Mouse (Mus musculus) CH12.LX (cell line): ENCODE measurements around the gene Gm17455. TPM values are rescaled to one million over a fixed set of nuclear protein-coding genes. Genes with fewer than 3 reads are reported as not detected.

ENCODE experiments used
- DNase-seq: peaks from one replicate; pipeline ENCODE4 v3.0.0-alpha.2; 2013; ENCODE audit errors: extremely low read depth
- H3K27ac ChIP-seq: 2 replicates; pipeline ENCODE4 v1.5.1; 2012; ENCODE audit warnings: low read depth, mild to moderate bottlenecking, control low read depth, moderate library complexity; ENCODE audit not compliant: insufficient read depth
- H3K27me3 ChIP-seq: replicated peaks from 2 replicates; pipeline ENCODE3; 2012; ENCODE audit warnings: inconsistent platforms
- H3K36me3 ChIP-seq, 2 experiments: replicated peaks in 1 of 2; 2 replicates each; pipeline versions ENCODE3 to v1.6.1; 2012; ENCODE audit warnings: inconsistent platforms in 1 of 2, low read length in 1 of 2, mild to moderate bottlenecking in 1 of 2, mixed read lengths in 1 of 2, moderate library complexity in 1 of 2; ENCODE audit not compliant: control insufficient read depth in 1 of 2, insufficient read depth in 1 of 2
- H3K4me1 ChIP-seq, 2 experiments: 2 replicates each; pipeline ENCODE4 v1.6.1; 2012; ENCODE audit warnings: inconsistent platforms in 1 of 2, moderate library complexity in 1 of 2; ENCODE audit not compliant: insufficient read depth in 2 of 2, control insufficient read depth in 1 of 2
- H3K4me2 ChIP-seq: 2 replicates; pipeline ENCODE4 v1.6.1; 2012; ENCODE audit warnings: low read depth, mild to moderate bottlenecking, control low read depth; ENCODE audit not compliant: poor library complexity, insufficient read depth, severe bottlenecking
- H3K4me3 ChIP-seq, 3 experiments: fragments of 150-350 bp in 1 of 3; sonication (generic) in 1 of 3; replicated peaks in 1 of 3; 2 replicates each; pipeline versions ENCODE3 to v1.5.1; 2011 to 2012; ENCODE audit warnings: low read depth in 2 of 3, low read length in 2 of 3, mild to moderate bottlenecking in 2 of 3, moderate library complexity in 2 of 3, control low read depth in 1 of 3, improper control_type of control experiment in 1 of 3, inconsistent platforms in 1 of 3, mixed read lengths in 1 of 3; ENCODE audit not compliant: poor library complexity in 1 of 3
- H3K79me2 ChIP-seq: replicated peaks from 2 replicates; pipeline ENCODE4 v1.6.1; 2012; ENCODE audit warnings: mild to moderate bottlenecking, moderate library complexity; ENCODE audit not compliant: control insufficient read depth, poor library complexity, insufficient read depth, severe bottlenecking; ENCODE audit errors: extremely low read depth
- H3K9ac ChIP-seq: 2 replicates; pipeline ENCODE4 v1.6.1; 2012; ENCODE audit warnings: low read depth, mild to moderate bottlenecking, control low read depth, moderate library complexity; ENCODE audit not compliant: insufficient read depth
- H3K9me3 ChIP-seq: replicated peaks from 2 replicates; pipeline ENCODE3; 2012; ENCODE audit warnings: low read length, inconsistent platforms, mixed read lengths
- BHLHE40 ChIP-seq: IDR thresholded peaks from 2 replicates; pipeline ENCODE4 v1.6.1; 2011; ENCODE audit warnings: mild to moderate bottlenecking, low read depth, low read length, improper control_type of control experiment
- CTCF ChIP-seq, 2 experiments: IDR thresholded peaks in 1 of 2; conservative IDR thresholded peaks in 1 of 2; 2 replicates each; pipeline ENCODE4 v1.5.1; 2011 to 2012; ENCODE audit warnings: low read depth in 2 of 2, low read length in 2 of 2, improper control_type of control experiment in 1 of 2, inconsistent platforms in 1 of 2, mild to moderate bottlenecking in 1 of 2, moderate library complexity in 1 of 2
- ELF1 ChIP-seq: IDR thresholded peaks from 2 replicates; pipeline ENCODE4 v1.6.1; 2014; ENCODE audit warnings: low read depth, mild to moderate bottlenecking, inconsistent platforms, low read length, improper control_type of control experiment
- EP300 ChIP-seq: IDR thresholded peaks from 2 replicates; pipeline ENCODE4 v1.6.1; 2011; ENCODE audit warnings: low read length, improper control_type of control experiment
- ETS1 ChIP-seq: conservative IDR thresholded peaks from 2 replicates; pipeline ENCODE4 v1.6.1; 2012; ENCODE audit warnings: low read depth, mild to moderate bottlenecking, inconsistent platforms, low read length, improper control_type of control experiment, moderate library complexity
- GABPA ChIP-seq: IDR thresholded peaks from 2 replicates; pipeline ENCODE4 v1.6.1; 2012; ENCODE audit warnings: low read depth, low read length, improper control_type of control experiment, inconsistent platforms; ENCODE audit not compliant: insufficient replicate concordance
- IRF4 ChIP-seq: IDR thresholded peaks from 2 replicates; pipeline ENCODE4 v1.6.1; 2014; ENCODE audit warnings: low read depth, mild to moderate bottlenecking, inconsistent platforms, low read length, improper control_type of control experiment
- JUN ChIP-seq: IDR thresholded peaks from 2 replicates; pipeline ENCODE4 v1.6.1; 2011; ENCODE audit warnings: low read depth, mild to moderate bottlenecking, low read length, improper control_type of control experiment, moderate library complexity; ENCODE audit not compliant: insufficient read depth
- MEF2A ChIP-seq: IDR thresholded peaks from 2 replicates; pipeline ENCODE4 v1.6.1; 2014; ENCODE audit warnings: low read depth, mild to moderate bottlenecking, inconsistent platforms, low read length, improper control_type of control experiment, borderline replicate concordance
- MXI1 ChIP-seq: IDR thresholded peaks from 2 replicates; pipeline ENCODE4 v1.6.1; 2011; ENCODE audit warnings: mild to moderate bottlenecking, low read depth, low read length, improper control_type of control experiment
- PAX5 ChIP-seq: IDR thresholded peaks from 2 replicates; pipeline ENCODE4 v1.6.1; 2012; ENCODE audit warnings: low read length, inconsistent platforms, mixed read lengths
- POLR2AphosphoS2 ChIP-seq: IDR thresholded peaks from 2 replicates; pipeline ENCODE4 v1.6.1; 2011; ENCODE audit warnings: low read depth, low read length, improper control_type of control experiment
- SIN3A ChIP-seq: IDR thresholded peaks from 2 replicates; pipeline ENCODE4 v1.6.1; 2012; ENCODE audit warnings: low read length, improper control_type of control experiment, inconsistent platforms
- USF2 ChIP-seq: conservative IDR thresholded peaks from 2 replicates; pipeline ENCODE4 v1.6.1; 2011; ENCODE audit warnings: low read depth, low read length, improper control_type of control experiment
- ZC3H11A ChIP-seq: IDR thresholded peaks from 2 replicates; pipeline ENCODE4 v1.6.1; 2012; ENCODE audit warnings: low read depth, mild to moderate bottlenecking, inconsistent platforms, low read length, improper control_type of control experiment
- ZNF384 ChIP-seq: IDR thresholded peaks from 2 replicates; pipeline ENCODE4 v1.6.1; 2012; ENCODE audit warnings: low read depth, low read length, improper control_type of control experiment, inconsistent platforms
- dilution Hi-C: fragments of 300-500 bp; cut with MboI; formaldehyde crosslinking; loops from 2 replicates; pipeline ENCODE4 v1.14.3; 2020; ENCODE audit warnings: low sequenced_read_pairs; ENCODE audit not compliant: extremely low pct_unique_long_range_greater_than_20kb, extremely low pct_ligation_motif_present
- in situ Hi-C: fragments of 300-500 bp; cut with MboI; formaldehyde crosslinking; loops from 3 replicates; pipeline ENCODE4 v1.14.3; 2019; ENCODE audit warnings: low sequenced_read_pairs, low pct_ligation_motif_present, low pct_unique_long_range_greater_than_20kb, mixed read lengths
- polyA plus RNA-seq: library from polyadenylated mRNA; unstranded; fragments of >175 nt; gene quantifications from 2 replicates; pipeline ENCODE4 v1.2.1, GENCODE M21; 2012; ENCODE audit warnings: low read depth; ENCODE audit not compliant: insufficient read length
- total RNA-seq, 2 experiments: library from RNA; depleted of rRNA; stranded (reverse); fragments of 300-350 nt in 1 of 2; fragments of >200 nt in 1 of 2; gene quantifications; 2 replicates each; pipeline ENCODE4 v1.2.3; 2012 to 2014

The Gm17455 gene
- total and polyA plus RNA-seq, 3 experiments = not detected

DNA sequence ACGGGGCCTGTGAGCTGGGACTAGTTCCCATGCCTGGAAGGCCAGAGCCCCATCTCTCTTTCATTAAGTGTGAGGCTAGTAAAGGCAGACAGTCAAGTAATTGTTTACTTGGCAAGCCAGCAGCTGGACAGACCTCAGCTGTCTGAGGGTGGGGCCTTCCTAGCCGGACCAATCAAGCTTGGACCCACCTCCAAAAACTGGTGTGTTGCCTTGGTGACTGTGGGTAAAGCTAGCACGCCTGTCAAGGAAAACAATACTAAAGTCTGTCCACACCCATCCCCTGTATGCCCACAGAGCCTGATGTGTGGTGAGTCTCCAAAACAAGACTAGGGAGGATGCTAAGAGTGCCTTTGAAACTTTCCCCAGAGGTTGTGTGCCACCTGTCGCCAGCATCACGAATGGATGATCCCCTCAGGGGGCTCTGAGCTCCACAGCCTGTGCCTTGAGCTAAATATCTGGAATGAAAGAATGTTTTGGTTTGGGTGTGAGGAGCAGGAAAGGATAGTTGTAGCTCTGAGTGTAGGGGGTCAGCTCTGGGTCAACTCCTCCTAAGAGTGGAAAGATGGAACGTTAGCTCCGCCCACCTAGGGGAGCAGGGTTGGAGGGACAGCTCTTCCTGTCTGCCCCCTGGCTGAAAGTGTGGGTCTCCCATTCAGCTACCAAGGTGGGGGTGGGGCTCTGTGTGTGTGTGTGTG, 47.6 kb upstream of the Gm17455 start:
- dilution Hi-C loops (no loop called here), in situ Hi-C loops (loop anchor here (5.0 kb wide), 1 partner anchor 40 kb away; no protein-coding TSS in a partner anchor)
- Histone ChIP-seq H3K27ac (0 out of 2 replicates have a peak overlapping the region, but pooled peaks have one; percentile 19), H3K4me2 (peak overlapping the region; percentile 85; the same call in 1 of the 2 replicates), H3K9ac (no peak overlapping the region), H3K27me3 (peaks cover 14% of the 10 kb centered on the region), H3K4me3 (no peak overlapping the region), H3K9me3 (no peaks in the 10 kb centered on the region), H3K4me1 (peaks cover 27 to 48% of the 10 kb centered on the region in 2 experiments), H3K36me3 (no peaks in the 10 kb centered on the region), H3K79me2 (no peaks in the 10 kb centered on the region)
- TF ChIP-seq ETS1 = no peak
- peak; percentile 88 for TF ChIP-seq SIN3A
- no peak for TF ChIP-seq BHLHE40
- peak; percentile 77 for TF ChIP-seq MXI1
- DNase-seq = peak; percentile 60

DNA sequence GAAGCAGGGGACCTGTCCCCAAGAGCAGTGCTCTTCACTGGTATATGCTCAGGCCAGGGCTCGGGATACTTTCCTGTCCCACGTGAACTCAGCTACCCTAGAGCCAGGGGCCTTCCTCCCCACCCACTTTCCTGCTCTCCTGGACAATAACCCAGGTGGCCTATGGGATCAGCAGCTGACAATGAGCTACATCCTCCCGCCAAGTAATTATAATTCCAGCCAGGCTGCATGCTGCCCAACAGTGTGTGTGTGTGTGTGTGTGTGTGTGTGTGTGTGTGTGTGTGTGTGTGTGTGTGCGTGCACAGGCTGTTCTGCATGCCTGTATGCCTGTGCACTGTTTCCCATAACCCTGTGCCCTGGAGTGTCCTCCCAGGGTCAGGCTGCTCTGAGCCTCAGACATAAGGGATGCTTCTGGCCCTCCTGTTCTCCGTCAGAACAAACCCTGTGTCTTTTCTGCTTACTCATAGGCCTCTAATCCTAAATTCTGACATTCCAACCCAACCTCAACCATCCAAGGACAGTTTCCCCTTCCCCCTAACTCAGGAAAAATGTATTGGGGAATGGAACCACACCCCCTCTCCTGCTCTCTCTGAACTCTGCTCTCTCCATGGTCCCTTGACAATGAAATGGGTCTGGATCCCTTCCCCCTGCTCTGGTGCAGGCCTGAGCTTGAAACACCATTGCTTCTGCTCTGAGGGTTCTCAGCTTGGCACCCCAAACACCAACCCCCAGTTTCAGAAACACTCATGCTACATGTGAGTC, 46.1 kb upstream of the Gm17455 start:
- TF ChIP-seq IRF4 (no peak), ZNF384 (no peak), PAX5 (no peak), USF2 (no peak), JUN (no peak), CTCF (conservative IDR thresholded peaks at IDR 0.05 in 1 of 2, IDR thresholded peaks at IDR 0.05 in 1 of 2; ENCODE audit: low read depth in 2 of 2, low read length in 2 of 2) (no peak), EP300 (no peak), MEF2A (no peak), ELF1 (no peak), POLR2AphosphoS2 (no peak), ZC3H11A (no peak), GABPA (no peak)
- no peaks in the 10 kb centered on the region for H3K27me3 ChIP-seq
- no peak overlapping the region for H3K27ac ChIP-seq
- H3K36me3 ChIP-seq = peaks cover 3 to 5% of the 10 kb centered on the region in 2 experiments
- dilution Hi-C loops = no loop called here
- in situ Hi-C loops = loop anchor here (5.0 kb wide), 1 partner anchor 39 kb away; no protein-coding TSS in a partner anchor
- H3K4me1 ChIP-seq = peaks cover 25 to 33% of the 10 kb centered on the region in 2 experiments
- no peaks in the 10 kb centered on the region for H3K9me3 ChIP-seq
- H3K79me2 ChIP-seq = no peaks in the 10 kb centered on the region
- H3K4me3 ChIP-seq = no peak overlapping the region
- DNase-seq = no peak
- H3K9ac ChIP-seq = no peak overlapping the region
- no peak overlapping the region for H3K4me2 ChIP-seq
